Mouse (Mus musculus) ovary, postnatal 14 days (tissue): ENCODE measurements around the gene Stk32b.

Experiments
- DNase-seq: peaks from one replicate; pipeline ENCODE4 v3.0.0; 2022; ENCODE audit warnings: low spot score

Gene Stk32b

DNA sequence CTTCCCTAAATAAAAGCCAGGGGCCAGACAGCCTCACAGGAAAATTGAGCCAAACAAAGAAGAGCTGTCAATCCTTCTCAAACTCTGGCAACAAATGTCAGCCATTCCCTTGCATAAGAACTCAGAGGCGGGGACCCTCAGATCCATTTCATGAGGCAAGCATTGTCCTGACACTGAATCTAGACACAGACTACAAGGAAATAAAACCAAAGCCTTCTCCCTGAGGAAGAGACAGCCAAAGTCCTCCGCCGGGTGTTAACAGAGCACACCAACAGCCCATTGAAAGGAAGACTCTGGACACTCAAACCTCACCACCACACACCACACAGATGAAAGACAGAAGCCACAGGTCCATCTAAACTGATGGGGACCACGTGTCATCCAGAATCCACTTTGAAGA, 57.8 kb downstream of the Stk32b start:
- no peak for DNase-seq

DNA sequence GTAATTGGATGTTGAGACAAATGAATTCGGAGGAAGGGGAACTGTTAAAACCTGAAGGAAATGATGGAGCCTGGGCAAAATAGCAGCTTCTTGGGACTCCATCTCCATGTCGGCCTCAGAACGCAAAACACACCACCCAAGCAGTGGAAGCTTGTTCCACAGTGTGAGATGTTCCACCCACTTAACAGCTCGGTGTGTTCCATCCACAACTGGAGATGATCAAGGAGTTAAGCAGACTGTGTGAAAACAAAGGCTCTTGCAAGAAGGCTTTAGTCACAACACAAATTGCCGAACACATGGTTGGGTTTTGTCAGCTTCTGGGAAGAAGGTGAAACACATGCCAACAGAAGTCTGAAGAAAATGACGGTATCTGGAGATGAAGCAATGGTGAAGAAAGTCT, 59.2 kb downstream of the Stk32b start:
- DNase-seq, result no peak

DNA sequence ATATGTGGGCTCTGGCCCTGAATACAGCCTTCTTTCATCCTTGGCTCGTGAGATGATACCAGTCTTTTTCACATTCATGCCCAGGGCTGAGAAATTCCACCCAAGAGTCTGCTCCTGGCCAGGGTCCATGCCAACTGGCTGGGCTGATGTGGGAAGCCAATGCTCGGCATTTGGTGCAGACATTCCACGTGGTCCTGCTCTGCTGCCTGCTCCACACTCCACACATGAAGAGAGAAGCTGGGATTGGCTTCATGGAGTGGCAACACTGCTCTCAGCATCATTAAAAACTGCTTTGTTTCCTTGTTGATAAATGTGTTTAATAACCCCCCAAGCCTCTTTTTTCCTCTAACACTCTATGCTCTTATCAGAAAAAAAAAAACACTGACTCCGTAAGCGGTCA, 61.8 kb downstream of the Stk32b start:
- DNase-seq, result no peak

DNA sequence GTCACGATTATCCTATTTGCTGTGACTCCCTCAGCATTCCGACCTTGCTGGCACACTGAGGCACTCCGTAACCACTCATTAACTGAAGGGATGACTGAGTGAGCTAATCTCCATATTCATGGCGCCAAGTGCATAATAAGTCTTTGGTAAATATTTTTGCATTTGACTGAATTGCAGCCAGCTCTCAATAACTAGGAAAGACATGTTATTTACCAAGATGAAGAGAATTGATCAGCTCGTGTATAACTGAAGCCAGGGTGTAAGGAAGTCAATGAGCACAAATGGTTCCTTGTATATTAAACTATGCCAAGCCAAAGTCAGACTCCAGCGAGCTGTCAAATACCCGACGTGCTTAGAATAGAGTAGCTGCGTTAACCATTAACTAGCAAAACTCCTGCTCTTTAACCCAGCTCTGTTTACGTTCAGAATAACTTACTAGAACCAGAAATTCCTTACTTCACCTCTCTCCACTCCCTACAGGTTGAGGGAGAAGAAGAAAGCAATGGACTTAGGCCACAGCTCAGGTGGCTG, 66.2 kb downstream of the Stk32b start:
- no peak for DNase-seq

DNA sequence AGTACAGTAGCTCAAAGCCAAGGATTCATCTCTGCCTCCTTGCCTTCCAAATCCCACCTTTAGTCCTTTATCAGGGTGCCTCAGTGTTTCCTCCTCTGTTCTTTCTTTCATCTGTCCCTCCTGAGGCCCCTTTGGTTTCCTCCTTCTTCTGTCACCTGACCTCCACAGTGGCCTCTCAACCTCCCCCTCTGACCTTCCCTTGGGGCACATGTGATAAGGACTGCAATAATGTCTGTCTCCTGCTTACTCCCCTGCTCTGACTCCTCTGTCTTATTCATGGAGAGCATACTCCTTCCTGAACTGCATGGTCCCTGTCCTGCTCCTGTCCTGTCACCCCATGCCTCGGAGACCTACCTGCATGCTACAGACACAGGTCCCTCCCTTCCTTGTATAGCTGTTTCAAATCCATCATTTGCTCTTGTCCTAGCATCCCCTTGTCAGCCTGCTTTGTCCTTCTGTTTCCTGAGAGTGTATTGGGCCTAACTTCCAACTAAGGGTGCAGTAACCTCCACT, 66.8 kb downstream of the Stk32b start:
- DNase-seq, result no peak

- DNase-seq, result no peak
Observed at GRCm38 (mm10) chr5:37644082-37644481, 72.9 kb downstream of the Stk32b start.

- DNase-seq, result no peak
Observed at GRCm38 (mm10) chr5:37642486-37642885, 74.5 kb downstream of the Stk32b start.

DNA sequence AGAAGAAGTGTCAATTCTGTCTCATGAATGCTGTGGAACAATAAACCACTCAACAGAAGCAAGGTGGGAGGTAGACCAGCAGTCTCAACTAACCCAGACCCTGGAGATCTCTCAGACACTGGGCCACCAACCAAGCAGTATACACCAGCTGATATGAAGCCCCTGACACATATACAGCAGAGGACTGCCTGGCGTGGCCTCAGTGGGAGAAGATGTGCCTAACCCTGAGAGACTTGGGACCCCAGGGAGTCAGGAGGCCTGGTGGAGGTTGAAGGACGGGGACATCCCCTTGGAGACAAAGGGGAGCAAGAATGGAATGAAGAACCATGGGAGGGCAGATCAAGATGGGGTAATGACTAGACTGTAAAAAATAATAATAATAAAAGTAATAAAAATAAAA, 82.2 kb downstream of the Stk32b start:
- DNase-seq, result no peak

DNA sequence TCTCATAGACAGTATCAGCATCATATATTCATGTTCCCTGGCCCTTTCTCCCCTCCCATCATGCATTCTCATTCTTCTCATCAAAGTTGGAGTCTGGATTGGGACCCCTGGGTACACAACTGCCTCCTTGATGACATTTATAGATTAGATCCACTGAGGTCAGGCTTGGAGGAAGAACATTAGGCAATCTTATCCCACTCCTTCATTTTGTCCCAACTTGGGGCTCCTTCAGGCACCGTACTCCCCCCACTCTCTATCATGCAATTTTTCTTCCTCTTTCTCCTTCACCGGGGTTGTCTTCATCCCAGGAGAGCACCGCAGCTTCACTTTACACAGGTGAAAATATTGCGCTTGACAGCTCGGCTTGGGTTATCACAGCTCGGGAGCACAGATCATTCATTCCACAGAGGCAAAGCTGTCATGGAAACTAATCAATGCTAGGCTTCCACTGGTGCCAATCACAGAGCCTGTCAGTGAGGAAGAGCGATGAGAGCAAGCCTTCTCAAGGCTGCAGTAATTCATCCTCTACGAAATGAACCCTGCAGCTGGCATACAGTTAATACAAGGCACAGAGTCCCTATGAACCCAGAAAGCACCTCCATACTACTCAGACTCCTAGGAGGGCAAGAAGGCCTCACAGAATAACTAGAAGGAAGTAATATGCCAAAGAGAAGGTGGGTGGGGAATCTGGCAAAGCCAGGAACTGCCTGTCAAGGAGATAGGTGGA, 89.4 kb downstream of the Stk32b start:
- DNase-seq, result no peak

- no peak for DNase-seq
Observed at GRCm38 (mm10) chr5:37611874-37612273, 105.1 kb downstream of the Stk32b start.

GRCm38 (mm10) chr5:37599566-37599965, 117.4 kb downstream of the Stk32b start:
- no peak for DNase-seq

- no peak for DNase-seq
Observed at GRCm38 (mm10) chr5:37598271-37598670, 118.7 kb downstream of the Stk32b start.

DNA sequence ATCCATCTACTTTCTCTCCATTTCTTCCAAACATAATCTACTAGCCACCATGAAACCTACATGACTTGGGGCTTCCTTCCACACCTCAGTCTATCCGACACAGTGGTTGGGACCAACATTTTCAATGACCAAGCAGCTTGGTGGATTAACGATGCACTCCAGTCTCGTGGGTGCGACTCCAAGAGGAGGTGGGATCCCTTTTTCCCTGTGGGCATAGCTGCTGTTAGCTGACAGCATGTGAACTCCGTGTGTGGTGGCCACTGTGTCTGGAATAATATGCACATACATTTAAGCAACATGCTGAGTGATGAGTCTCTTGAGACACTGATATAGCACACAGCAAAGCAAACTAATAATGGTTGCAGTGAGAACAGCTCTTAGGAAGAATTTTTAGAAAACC, 124.6 kb downstream of the Stk32b start:
- DNase-seq, result no peak

- DNase-seq, result no peak
Observed at GRCm38 (mm10) chr5:37587861-37588260, 129.1 kb downstream of the Stk32b start.

DNA sequence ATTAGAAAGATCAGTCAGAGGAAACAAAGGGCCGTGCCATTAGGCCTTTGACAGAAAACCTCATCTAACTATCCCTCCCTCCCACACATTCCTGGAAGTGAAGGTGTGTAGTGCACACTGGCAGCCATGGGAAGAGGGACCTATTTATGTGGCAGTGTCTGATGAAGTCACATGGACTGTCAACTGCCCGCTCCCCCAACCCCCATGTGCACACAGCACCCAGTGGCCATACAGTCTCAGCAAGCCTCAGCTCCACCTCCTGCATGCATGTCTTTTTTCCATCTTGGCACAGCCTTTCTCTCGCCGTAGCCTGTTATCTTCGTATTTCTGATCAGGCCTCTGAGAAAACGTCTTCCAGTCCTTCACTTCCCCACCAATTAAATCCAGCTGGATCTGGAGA, 130.9 kb downstream of the Stk32b start:
- DNase-seq, result no peak

DNA sequence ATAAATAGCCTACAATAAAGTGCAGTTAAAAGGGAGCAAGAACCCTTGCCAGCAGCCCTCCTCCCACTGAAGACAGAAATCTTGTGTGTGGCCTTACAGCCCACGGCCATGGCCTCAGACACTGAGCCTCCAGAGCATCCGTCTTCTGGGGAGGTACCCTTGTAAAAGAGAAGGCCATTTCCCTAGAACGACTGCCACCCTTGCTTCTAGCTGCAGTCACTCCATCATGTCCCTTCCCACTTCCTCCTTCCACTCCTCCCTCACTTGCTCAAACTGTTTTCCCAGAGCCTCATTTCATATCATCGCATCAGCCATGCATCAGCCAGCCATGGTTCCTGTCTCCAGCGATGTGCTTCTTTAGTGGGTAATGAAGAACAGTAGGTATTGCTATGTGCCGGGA, 141.5 kb downstream of the Stk32b start:
- no peak for DNase-seq

- no peak for DNase-seq
Observed at GRCm38 (mm10) chr5:37557274-37557815, 159.6 kb downstream of the Stk32b start.

DNA sequence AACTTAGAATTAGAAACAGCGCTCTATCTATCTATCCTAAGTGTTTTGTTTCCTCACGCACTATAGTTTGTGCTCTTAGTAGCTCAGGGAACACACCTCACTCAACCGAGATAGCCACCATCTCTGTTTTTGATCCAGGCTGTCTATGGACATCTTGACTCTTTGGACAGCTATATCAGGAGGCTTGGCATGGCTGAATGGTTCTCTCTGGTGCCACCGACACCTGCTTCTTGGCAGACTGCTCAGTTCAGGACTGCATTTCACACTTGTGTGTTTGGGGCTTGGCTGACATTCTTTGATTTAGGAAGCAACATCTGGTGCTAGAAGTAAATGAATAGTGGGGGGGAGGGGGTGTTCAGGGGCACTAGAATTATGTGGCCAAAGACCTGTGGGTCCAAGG, 162.7 kb downstream of the Stk32b start:
- no peak for DNase-seq

DNA sequence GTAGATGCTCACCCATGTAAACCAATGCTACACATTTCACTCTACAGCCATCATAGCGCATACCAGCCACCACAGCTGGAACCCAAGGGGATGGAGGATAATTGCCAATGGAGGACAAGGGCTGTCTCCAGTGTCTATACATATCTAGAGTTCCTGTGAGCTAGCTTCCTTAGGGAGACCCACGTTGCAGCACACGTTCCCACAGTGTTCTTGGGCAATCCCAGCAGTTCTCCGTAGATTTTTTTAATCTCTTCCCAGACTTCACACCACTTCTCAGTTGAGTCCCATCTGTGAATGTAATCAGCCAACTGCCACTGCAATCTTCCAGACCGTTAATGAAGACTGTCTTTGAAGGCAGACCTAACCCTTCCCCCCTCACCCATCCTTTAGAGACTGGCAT, 165.3 kb downstream of the Stk32b start:
- DNase-seq, result no peak

GRCm38 (mm10) chr5:37535726-37536293, 181.2 kb downstream of the Stk32b start:
- DNase-seq, result no peak

DNA sequence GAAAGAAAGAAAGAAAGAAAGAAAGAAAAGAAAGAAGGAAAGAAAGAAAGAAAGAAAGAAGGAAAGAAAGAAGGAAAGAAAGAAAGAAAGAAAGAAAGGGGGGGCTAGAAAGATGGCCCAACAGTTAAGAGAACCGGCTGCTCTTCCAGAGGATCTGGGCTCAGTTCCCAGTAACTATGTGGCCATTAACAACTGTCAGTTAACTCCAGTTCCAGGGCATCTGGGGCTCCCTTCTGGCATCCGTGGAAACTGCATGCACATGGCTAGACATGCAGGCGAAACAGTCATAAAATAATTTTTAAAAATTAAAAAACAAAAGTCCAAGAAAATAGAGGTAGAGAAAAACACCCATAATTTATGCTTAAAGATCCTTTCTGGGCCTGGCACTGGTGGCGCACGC, 181.7 kb downstream of the Stk32b start:
- no peak for DNase-seq

DNA sequence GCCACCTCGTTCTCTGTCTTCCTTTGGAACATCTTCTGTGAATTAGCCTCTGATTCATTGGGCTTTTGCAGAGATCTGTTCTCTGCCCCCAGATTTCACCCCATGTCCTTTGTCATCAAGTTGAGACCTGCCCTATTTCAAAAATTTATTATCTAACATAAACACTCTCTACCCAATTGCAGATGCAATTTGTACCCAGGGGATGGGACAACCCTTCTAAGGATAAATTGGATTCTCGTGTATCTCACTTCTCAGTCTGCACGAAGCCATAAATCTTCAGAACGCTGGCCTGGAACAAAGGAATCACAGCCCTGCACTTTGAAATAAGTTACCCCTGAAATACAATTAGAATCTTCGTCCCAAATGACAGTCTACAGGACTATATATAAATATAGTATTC, 191.6 kb downstream of the Stk32b start:
- no peak for DNase-seq

- no peak for DNase-seq
Observed at GRCm38 (mm10) chr5:37520441-37520840, 196.5 kb downstream of the Stk32b start.
